Mouse (Mus musculus) adrenal gland, postnatal 10 days (tissue): Measurements from ENCODE around the gene Gnai1. TPM values are rescaled to one million over a fixed set of nuclear protein-coding genes. Genes with fewer than 3 reads are reported as not detected.
"Not testable (repeated sequence)": the region's sequence is repeated elsewhere in the genome, so short reads cannot be mapped to it uniquely, and the experiment has no call there.

ENCODE experiments used
- DNase-seq: peaks from one replicate; pipeline ENCODE4 v3.0.0; 2021; ENCODE audit warnings: mixed read lengths
- long read RNA-seq, 2 experiments: library from polyadenylated mRNA; stranded (forward); transcript quantifications; one replicate each; pipeline ENCODE4 v2.0.0; 2021
- total RNA-seq, 2 experiments: library from RNA; stranded (reverse); gene quantifications; 2 replicates each; pipeline ENCODE4 v1.2.3; 2021

Gene Gnai1
- total RNA-seq = 10 to 100 TPM; 20.8 to 23.1 TPM
- long read RNA-seq, experiment 1, transcript Gnai1-201 (8 exons, 3,135 nt) = major isoform, 42 of 56 reads
- long read RNA-seq, experiment 1, partial matches to known transcripts = 13 of 56 reads
- long read RNA-seq, experiment 1, other reads (novel, unspliced or antisense) = 1 of 56 reads
- long read RNA-seq, experiment 2, transcript Gnai1-201 (8 exons, 3,135 nt) = major isoform, 31 of 32 reads
- long read RNA-seq, experiment 2, partial matches to known transcripts = 0 of 32 reads
- long read RNA-seq, experiment 2, other reads (novel, unspliced or antisense) = 1 of 32 reads

- peak; percentile 88 for DNase-seq
These were observed at the start of gene Gnai1 for GRCm38 (mm10) chr5:18360281-18360819. TSS of gene Gnai1 (minus strand) at chr5:18360355.

- DNase-seq = no peak
These were observed 7.7 kb upstream of the Gnai1 start for GRCm38 (mm10) chr5:18367864-18368263.

- DNase-seq = no peak
These were observed 5.3 kb upstream of the Gnai1 start for GRCm38 (mm10) chr5:18365460-18365859.

- no peak for DNase-seq
These were observed 801 bp upstream of the Gnai1 start for GRCm38 (mm10) chr5:18360956-18361355.

GRCm38 (mm10) chr5:18359376-18360280 is 527 bp downstream of the Gnai1 start:
- peak; percentile 53 for DNase-seq

GRCm38 (mm10) chr5:18358778-18359177 is 1.4 kb downstream of the Gnai1 start:
- no peak for DNase-seq

- peak; percentile 60 for DNase-seq
These were observed 2.0 kb downstream of the Gnai1 start for GRCm38 (mm10) chr5:18358191-18358590.

GRCm38 (mm10) chr5:18347297-18347696 is 12.9 kb downstream of the Gnai1 start:
- DNase-seq = no peak

- no peak for DNase-seq
These were observed 16.6 kb downstream of the Gnai1 start for GRCm38 (mm10) chr5:18343455-18344142.

- DNase-seq = no peak
These were observed 17.2 kb downstream of the Gnai1 start for GRCm38 (mm10) chr5:18342765-18343454.

- not testable (repeated sequence) for DNase-seq
These were observed 18.3 kb downstream of the Gnai1 start for GRCm38 (mm10) chr5:18341876-18342275.

- DNase-seq = no peak
These were observed 27.9 kb downstream of the Gnai1 start for GRCm38 (mm10) chr5:18332256-18332655.

- DNase-seq = peak; percentile 12
These were observed 29.4 kb downstream of the Gnai1 start for GRCm38 (mm10) chr5:18330726-18331125.

- peak; percentile 10 for DNase-seq
These were observed 34.0 kb downstream of the Gnai1 start for GRCm38 (mm10) chr5:18326159-18326558.

GRCm38 (mm10) chr5:18323534-18323933 is 36.6 kb downstream of the Gnai1 start:
- no peak for DNase-seq

- no peak for DNase-seq
These were observed 38.5 kb downstream of the Gnai1 start for GRCm38 (mm10) chr5:18321661-18322060.

GRCm38 (mm10) chr5:18318846-18319245 is 41.3 kb downstream of the Gnai1 start:
- no peak for DNase-seq

GRCm38 (mm10) chr5:18307229-18307804 is 52.8 kb downstream of the Gnai1 start:
- DNase-seq = no peak

GRCm38 (mm10) chr5:18296584-18296983 is 63.6 kb downstream of the Gnai1 start:
- DNase-seq = no peak

GRCm38 (mm10) chr5:18292744-18293143 is 67.4 kb downstream of the Gnai1 start:
- no peak for DNase-seq

GRCm38 (mm10) chr5:18289530-18289929 is 70.6 kb downstream of the Gnai1 start:
- DNase-seq = no peak
